Mouse (Mus musculus): ENCODE measurements around the gene Ces1f. TPM values are rescaled to one million over a fixed set of nuclear protein-coding genes. Genes with fewer than 3 reads are reported as not detected.
"Not testable (repeated sequence)": the region's sequence is repeated elsewhere in the genome, so short reads cannot be mapped to it uniquely, and the experiment has no call there.

Ces1f gene
- total RNA-seq (2021), result not detected
- long read RNA-seq, experiment 1, result 0 reads
- long read RNA-seq, experiment 2, result 0 reads

DNA sequence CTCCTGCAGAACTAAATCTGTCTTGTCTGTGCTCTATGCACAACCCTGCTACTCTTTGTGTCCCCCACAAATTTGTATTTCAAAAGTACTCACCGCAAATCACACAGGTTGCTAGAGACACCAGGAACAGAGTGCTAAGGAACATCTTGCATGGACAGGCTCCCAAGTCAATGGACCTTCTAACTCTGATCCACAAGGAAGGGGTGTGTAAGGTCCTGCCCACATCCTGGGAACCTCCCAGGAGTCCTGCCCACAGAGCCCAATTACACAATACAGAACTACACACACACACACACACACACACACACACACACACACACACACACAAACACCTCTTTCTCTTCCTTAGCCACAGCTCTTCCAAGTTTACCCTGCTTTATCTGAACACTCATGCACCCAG lies at the start of gene Ces1f:
Gene Ces1f, minus strand, starts transcription at position 192 of the 400 bp plus-strand sequence.
- no peak for DNase-seq

DNA sequence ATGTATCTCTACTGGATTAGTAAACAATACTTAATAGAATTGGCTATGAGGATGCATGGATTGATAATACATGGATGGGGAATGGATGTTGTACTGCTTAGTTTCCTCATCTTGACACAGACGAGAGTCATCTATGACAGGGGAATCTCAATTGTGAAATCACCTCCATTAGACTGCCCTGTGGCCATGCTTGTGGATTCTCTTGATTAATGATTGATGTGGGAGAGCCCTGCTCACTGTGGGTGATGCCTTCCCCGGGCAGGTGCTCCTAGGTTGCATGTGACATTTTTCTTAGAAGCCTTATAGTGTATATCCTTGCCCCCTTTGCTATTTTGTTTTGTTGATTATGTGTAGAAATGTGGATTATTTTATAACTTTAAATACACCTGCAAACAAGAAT lies 45.6 kb upstream of the Ces1f start:
- DNase-seq, result no peak

GRCm38 (mm10) chr8:93317031-93317430 lies 37.5 kb upstream of the Ces1f start:
- no peak for DNase-seq

DNA sequence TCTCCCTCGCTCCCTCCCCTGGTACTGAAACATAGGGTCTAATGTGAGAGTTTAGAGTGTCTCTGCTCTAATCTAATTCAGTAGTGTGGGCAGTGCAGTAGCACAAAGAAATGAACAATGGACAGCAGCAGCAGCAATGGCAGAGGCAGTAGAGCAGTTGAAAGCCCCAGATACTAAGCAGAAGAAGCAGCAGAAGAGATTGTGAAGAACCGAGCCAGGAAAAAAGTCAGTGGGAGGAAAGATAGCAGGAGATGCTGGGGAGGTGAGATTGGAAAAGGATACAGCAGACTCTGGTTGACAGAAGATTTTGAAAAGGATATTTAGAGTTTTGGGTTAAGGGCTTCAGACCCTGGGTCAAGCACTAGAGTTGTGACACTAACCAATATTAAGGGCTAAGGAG lies 36.0 kb upstream of the Ces1f start:
- DNase-seq, result no peak

- no peak for DNase-seq
Measured at GRCm38 (mm10) chr8:93283896-93284295, 4.3 kb upstream of the Ces1f start.

DNA sequence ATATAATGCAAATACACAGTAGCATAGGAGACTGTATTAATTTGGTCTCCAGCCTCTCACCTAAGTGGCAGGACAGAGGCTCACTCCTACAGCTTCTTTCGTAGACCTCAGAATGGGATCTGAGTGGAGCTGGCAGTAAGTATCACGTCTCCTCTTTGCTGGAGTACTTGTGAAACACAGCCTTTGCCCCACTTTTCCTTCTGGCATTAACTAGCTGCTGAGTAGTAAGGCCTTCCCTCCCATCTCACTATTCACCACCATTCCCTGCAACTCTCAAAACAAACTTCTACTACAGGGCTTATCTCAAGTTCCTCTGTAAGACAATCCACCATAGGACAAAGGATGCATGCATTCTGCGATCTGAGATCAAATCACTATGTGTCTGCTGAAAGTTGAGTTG lies 2.8 kb upstream of the Ces1f start:
- DNase-seq, result no peak

DNA sequence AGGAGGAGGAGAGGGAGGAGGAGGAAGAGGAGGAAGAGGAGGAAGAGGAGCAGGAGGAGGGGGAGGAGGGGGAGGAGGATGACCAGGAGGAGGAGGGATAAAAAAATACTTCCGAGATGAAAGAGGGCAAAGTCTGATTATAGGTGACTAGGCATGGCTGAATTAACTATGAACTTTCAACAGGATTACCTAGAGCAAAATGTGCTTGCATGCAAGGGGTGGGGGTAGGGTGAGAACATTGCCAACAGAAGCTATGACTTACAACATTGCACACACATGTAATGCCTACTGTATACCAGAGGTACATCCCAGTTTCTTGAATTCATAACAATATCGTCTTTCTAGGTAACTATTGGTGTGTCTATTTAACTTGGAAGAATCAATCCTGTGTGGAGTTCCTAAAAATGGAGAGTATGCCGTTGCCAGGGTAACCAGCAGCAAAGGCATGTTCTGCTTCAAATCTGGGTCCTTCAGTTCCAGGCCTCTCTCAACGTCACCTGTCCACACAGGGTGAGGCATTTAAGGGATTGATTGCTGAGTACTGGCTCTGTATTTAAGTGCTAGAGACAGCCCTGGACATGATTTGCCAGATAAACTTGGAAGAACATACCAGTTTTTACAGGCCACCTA lies 1.3 kb downstream of the Ces1f start:
- DNase-seq, result no peak

- DNase-seq, result no peak
Measured at GRCm38 (mm10) chr8:93274609-93275008, 4.9 kb downstream of the Ces1f start.

- DNase-seq, result no peak
Measured at GRCm38 (mm10) chr8:93273321-93273720, 6.2 kb downstream of the Ces1f start.

GRCm38 (mm10) chr8:93272686-93273085 lies 6.9 kb downstream of the Ces1f start:
- no peak for DNase-seq

GRCm38 (mm10) chr8:93261436-93261835 lies 18.1 kb downstream of the Ces1f start:
- DNase-seq, result no peak

- no peak for DNase-seq
Measured at GRCm38 (mm10) chr8:93252400-93252925, 27.1 kb downstream of the Ces1f start.

GRCm38 (mm10) chr8:93246057-93246456 lies 33.5 kb downstream of the Ces1f start:
- DNase-seq, result no peak

GRCm38 (mm10) chr8:93239884-93240283 lies 39.7 kb downstream of the Ces1f start:
- DNase-seq, result no peak

DNA sequence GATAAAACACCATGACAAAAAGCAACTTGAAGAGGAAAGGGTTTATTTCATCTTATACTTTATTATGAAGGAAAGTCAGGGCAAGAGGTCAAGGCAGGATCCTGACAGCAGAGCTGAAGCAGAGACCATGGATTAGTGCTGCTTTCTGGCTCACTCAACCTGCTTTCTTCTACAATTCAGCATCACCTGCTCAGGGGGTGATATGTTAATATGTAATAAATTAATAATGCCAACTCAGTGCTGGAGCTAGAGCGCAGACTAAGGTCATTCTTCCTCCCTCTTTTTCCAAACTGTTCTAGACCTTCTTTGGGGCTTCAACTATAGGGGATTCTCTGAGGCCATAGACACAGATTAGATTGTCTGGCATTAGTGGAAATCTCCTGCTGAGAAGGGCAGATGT lies 43.9 kb downstream of the Ces1f start:
- DNase-seq, result no peak

GRCm38 (mm10) chr8:93234706-93235105 lies 44.8 kb downstream of the Ces1f start:
- no peak for DNase-seq

- DNase-seq, result no peak
Measured at GRCm38 (mm10) chr8:93234068-93234467, 45.5 kb downstream of the Ces1f start.

DNA sequence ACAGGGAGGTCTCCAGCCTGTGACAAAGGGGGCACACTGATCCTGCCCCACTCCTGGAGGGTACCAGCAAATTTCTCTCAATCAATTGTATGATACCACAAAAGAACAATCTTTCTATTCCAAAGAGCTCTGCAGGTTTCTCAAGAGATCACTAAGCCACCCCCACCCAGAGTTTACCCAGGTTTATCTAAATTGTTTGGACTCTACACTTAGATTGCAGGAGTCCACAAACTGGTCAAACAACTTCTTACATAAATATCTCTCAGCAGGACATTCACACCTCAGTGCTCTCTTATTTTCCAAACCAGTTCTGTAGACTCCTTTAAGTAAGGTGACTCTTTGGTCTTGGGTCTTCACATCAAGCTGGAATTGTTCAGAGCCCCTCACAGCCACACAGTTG lies 50.1 kb downstream of the Ces1f start, which contains the start of gene Ces1e:
Gene Ces1e, minus strand, starts transcription at position 174 of the 400 bp plus-strand sequence.
- DNase-seq, result no peak

- no peak for DNase-seq
Measured at GRCm38 (mm10) chr8:93228673-93229370, 50.7 kb downstream of the Ces1f start.

DNA sequence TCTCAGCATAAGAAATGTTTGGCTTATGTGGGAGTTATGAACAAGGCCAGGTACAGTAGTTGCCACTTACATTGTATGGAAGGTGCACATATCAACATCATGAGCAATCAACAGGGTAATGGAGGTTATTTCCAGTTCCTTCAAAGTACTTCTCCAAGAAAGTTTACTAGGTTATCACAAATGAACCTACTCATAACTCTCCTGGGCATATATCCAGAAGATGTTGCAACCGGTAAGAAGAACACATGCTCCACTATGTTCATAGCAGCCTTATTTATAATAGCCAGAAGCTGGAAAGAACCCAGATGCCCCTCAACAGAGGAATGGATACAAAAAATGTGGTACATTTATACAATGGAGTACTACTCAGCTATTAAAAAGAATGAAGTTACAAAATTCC lies 53.1 kb downstream of the Ces1f start:
- DNase-seq, result not testable (repeated sequence)

DNA sequence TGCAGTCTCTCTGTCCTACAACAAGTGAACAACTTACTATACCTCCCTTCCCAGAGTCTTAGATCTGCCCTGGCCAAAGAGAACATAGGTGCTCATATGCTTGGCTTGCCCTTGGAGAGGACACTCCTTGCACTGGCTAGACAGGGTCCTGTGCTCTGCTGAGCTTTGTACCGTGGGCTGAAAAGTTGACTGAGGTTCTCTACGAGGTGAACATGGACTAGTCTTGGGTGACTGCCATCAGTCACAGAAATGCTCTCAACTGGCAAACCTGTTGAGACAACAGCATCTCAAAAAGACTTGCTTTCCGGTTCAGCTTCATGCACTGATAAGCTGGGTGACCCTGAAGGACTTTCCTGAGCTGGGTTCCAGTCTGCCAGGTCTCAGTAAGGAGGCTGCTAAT lies 57.7 kb downstream of the Ces1f start:
- no peak for DNase-seq

GRCm38 (mm10) chr8:93217867-93218266 lies 61.7 kb downstream of the Ces1f start:
- DNase-seq, result no peak

GRCm38 (mm10) chr8:93217375-93217774 lies 62.2 kb downstream of the Ces1f start:
- no peak for DNase-seq

- no peak for DNase-seq
Measured at GRCm38 (mm10) chr8:93211091-93211490, 68.5 kb downstream of the Ces1f start.
